Mouse (Mus musculus): ENCODE results near the gene Gm36028.

- TF ChIP-seq CTCF (IDR thresholded peaks at IDR 0.05; ENCODE audit: low read depth, low read length) (no peak), POLR2A (IDR thresholded peaks at IDR 0.05; ENCODE audit: extremely low read depth, insufficient read depth, low read length) (no peak)
Measured at GRCm38 (mm10) chr16:37888986-37889385, 28.0 kb upstream of the Gm36028 start.

All from liver, adult 2 months (tissue).